Mouse (Mus musculus) right cerebral cortex, postnatal 14 days (tissue): ENCODE data around the gene Map2k7.
A peak's percentile ranks its signal among the peaks of the same experiment; 100 is the strongest.
"Not testable (repeated sequence)": the region's sequence is repeated elsewhere in the genome, so short reads cannot be mapped to it uniquely, and the experiment has no call there.

Source experiments
- DNase-seq: peaks from one replicate; pipeline ENCODE4 v3.0.0; 2022

Gene Map2k7

DNA sequence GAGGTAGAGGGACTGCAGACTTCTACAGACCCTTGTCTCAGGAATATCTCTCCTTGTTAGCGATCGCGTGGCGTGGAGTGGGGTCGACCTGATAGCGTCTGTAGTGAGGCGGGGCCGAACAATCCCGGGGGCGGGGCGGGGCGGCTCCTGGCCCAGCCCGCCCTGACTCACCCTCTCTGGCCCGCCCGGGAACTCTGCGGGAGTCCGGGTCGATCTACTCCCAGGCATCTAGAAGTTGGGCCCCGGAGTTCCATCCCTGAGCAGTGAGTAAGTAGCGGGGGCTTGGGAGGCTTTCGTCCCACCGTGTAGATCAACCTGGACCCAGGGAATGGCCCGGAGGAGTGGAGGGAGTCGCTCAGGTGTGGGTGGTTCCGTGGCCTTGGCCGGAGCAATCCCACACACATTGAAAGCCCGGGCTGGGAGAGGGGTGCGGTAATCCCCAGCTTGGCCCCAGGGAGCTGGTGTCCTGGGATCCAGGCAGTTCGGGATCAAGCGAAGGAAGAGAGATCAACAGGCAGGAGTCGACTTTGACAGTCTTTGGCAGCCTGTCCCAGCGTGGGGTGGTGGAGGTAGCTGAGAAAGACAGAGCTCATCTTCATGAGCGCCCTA lies 11.7 kb upstream of the Map2k7 start, which contains the start of gene Lrrc8e:
Gene Lrrc8e, plus strand, starts transcription at position 89 of the 609 bp plus-strand sequence.
- DNase-seq, result no peak

DNA sequence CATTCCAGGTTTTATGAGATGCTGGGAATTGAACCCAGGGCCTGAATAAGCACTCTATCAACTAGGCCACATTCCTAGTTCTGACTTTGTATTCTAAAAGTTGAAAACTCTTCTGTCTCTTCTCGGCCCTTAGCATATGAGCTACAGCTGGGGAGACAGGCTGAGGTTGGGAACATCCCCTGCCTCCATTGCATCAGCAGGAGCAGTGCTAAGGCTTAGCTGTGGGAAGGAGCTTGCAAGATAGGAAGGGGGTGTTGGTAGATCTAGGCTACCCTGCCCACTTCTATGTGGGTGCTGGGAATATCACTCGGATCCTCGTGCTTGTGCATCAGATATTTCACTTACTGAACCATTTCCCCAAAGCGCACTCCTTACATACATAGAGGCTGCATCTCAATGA lies 10.6 kb upstream of the Map2k7 start:
- no peak for DNase-seq

DNA sequence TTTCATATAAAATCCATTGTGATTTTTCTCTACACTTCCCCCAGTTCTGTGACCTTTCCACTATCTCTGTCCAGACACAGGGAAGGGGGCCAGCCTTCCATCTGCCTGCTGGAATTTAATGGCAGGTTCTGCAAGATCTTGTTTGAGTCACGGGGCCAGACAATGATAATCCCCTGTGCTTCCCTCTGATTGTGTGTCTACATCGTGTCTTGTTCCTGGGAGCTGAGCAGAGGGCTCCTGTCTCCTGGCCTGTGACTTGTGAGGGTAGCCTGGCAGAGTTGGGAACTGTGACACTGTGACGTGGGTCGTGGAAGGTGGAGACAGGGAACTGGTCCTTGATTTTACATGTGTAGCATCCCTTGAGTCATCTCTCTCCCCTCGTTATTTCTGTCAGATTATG lies 8.8 kb upstream of the Map2k7 start:
- no peak for DNase-seq

DNA sequence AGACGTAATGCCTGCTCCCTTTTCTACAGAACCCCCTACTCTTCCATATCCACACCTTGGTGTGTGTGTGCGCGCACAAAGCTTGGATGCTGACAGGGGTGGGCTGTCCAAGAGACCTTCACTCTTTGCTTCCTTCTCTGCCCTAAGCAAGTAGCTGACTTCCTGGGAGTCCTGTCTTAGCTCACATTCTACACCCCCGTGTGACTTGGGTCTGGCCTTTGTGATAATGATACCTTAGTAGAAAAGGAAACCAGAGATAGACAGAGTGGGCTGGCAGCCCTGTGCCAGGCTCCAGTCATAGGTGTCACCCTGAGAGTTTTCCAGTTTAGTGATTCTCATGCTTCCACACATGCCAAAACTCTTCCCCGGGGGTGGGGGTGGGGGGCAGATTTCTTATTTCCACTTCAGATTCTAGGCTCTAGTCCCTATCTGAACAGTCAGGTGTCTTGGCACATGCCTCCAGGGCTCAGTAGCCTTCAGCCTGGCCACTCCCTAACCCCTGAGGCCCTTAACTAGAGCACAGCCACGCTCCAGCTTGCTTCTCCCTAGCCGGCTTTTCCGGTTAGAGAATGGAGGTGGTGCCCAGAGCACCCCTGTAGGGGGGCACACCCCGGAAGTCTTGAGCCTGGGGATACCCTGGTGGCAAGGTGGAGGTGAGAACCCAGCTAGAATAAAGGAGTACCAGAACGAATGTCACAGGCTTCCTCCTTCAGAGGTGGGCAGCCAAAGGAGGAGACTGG lies 7.8 kb upstream of the Map2k7 start:
- no peak for DNase-seq

DNA sequence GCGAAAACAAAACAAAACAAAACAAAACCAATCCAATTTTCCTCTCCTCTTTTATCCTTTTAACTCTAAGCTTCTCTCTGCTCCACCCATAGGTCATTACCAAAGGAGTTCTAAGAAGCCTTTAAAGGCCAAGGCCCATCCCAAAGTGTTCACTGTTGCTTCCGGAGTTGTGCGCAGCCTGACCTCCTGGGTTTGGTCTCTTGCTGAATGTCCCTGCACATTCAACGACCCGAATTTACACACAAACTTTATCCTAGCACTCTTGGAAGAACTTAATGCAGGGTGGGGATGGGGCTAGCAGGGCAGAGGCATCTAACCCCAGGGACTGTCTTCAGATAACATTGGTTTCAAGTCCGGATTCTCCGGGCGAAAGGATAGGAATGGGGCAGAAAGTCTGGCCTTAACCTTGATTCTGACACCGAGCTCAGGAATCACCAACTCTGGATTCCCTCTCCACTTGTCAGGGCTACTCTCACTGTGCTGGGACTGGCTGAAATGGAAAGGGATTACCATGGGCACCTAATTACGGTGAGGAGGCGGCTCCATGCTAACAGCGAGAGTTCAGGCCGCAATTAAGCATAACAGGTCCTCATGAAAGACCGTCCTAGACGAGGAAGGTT lies 616 bp upstream of the Map2k7 start:
- no peak for DNase-seq

DNA sequence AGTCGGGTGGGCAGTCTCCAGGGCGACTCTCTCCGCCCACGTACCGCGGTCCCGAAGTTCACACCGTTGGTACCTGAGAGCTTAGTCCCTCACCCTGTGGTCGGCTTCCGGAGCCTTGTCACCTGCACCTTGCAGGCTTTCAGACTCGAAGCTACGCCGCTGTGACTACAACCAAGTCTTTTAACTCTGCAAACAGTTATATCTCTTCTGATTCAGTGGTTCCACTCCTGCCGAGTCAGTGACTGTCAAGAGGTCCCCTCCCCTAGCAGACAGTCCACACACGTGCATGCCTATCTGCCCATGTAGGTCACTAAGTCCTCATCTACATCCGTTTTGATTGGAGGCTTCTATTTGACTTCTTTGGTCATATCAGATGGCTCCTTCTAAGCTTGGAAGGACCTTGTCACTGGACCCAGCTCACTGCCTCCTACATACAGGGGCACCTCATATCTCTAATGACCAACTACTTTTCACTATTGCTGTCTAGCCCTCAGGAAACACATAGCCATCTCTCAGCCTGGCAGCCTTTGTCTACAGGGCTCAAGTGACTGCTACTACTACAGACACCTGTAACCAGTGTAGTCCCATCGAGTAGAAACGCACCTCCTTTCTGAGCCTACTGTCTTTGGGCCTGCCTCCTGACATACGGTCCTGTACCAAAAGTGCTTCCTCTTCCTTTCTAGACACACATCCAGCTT lies 802 bp downstream of the Map2k7 start:
- no peak for DNase-seq

DNA sequence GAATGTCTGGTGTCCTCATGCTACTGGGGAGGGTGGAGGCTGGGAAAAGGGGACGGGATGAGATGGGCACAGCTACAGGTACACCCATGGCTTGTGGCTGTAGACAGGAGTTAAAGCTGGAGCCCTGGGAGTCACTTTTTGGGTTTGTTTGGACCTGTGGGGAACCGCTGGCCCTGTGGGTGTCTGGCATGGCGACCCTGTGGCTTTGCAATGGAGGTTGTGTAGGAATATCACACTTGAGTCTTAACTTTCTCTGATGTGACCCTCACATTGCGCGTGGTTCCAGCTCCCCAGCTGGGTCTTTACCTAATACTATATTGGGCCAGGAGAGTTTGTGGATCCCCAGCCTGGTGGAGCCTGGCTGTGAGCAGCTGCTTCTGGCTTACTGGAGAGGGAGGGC lies 6.5 kb downstream of the Map2k7 start:
- no peak for DNase-seq

DNA sequence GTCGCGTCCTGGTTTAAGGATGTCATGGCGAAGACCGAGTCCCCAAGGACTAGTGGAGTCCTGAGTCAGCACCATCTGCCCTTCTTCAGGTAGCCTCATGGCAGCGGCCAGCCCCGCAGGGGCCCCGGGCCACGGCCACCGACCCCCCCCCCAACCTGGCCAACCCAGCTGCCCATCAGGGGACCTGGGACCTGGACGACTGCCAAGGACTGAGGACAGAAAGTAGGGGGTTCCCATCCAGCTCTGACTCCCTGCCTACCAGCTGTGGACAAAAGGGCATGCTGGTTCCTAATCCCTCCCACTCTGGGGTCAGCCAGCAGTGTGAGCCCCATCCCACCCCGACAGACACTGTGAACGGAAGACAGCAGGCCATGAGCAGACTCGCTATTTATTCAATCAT lies 7.2 kb downstream of the Map2k7 start:
- DNase-seq, result no peak

DNA sequence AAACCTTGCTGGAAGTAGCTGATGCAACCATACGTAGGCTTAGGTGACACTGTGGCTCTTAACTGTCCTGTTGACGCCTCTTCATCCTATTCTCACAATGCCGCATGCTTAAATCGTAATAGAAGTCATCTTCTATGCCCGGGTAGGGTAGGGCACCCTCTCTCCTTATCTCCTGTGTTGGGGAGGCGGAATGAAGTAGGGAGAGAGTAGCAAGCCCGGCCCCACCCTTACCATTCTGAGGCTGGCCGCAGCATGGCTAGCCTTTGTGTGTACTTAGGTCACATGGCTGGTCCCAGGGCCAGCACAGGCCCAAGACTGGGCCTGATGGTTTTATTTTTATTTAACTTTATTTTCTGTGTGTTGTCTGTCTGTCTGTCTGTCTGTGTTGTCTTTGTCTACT lies 8.7 kb downstream of the Map2k7 start:
- no peak for DNase-seq

DNA sequence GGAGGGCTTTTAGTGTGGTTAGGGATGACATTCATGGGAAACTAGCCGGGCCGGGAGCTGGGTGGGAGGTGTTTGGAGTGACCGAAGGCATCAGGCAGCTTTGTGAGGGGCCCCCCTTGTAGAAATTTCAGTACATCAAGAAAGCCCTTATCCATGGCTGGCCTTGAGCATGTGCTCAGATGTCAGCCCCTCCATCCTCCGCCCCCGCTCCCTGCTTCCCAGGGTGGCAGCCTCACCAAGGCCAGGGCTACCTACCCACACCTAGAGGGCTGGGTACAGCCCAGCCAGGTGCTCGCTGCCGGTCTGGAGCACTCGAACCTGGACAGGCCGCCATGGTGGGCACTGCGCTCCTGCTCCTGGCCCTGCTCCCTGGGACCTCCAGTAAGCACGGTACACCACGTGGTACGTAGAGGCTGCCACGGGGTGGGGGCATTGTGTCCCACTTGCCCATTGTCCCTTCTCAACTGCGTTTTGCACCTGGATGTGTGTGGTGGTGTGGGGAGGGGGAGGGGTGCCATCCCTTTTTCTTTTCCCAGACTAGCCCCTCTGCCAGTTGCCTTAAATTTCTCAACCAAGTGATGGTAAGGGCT lies 9.5 kb downstream of the Map2k7 start, which contains the start of gene Tgfbr3l:
Gene Tgfbr3l, plus strand, starts transcription at position 264 of the 590 bp plus-strand sequence.
- DNase-seq, result no peak

DNA sequence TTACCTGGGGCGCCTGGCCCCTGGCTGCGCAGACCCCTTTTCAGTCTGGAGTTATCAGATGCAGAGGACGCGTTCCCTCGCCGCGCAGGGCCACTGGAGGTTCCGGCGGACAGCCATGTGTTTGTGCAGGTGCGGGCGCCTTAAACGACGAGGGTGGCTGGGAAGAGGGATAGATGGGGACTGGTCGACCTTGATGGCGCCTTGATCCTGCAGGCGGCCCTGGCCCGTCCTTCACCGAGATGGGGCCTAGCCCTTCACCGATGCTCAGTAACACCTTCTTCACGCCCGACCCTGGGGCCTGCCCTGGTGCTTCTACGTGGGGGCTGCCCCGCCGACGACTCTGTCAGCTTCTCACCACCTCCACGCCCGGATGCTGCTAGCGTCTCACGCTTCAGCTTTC lies 10.7 kb downstream of the Map2k7 start:
- DNase-seq, result no peak

DNA sequence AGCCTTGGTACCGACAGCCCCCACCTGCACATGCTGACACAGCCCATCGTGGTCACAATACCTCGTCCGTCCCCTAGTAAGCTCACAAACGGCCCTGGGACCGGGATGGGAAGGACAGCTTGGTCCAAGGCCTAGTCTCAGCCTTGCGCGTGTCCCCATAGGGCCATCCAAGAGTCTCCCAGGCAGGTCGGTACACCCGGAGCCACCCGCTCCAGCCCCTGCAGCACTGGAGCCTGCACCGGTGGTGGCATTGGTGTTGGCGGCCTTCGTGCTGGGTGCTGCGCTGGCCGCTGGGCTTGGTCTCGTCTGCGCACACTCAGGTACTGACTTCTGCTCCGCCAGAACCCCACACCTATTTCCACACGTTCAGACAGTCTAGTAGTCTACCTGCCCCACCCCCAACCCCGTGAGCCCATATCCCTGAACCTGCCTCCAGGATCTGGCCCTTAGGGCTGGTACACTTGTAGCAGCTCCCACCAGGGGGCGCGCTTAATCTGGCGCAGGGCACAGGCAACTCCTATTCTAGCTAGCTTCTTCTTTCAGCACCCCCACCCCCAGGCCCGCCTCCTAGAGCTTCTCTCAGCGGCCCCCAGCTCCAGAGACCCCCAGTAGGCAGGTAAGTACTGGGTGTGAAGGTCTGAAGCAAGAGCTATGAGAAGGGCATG lies 11.9 kb downstream of the Map2k7 start:
- peak; percentile 93 for DNase-seq

DNA sequence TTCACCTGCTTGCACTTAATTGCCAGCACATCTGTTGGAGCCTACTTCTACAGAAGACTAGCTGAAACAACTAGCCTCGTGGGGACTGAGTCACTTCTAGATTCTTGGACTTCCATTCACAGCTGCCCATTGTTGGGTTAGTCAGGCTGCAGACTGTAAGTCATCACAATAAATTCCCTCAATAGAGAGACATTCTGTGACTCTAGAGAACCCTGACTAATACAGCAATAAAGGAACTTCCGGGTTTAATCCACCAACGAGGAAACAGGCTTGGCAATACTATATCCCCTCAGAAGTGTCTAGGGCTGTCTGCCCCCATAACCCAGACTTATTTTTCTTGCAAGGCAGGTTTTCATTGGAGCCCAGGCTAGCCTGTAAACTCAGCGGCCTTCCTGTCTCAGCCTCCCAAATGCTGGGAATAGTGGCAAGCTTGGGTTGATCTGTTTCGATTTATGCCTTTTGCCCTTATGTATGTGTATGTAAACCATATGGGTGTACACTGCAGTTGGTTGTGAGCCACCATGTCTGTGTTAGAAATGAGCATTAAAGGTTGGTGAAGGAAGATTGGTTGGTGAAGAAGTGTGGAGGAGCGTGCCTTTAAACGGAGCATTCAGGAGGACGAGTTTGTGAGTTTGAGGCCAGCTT lies 13.7 kb downstream of the Map2k7 start:
- no peak for DNase-seq

DNA sequence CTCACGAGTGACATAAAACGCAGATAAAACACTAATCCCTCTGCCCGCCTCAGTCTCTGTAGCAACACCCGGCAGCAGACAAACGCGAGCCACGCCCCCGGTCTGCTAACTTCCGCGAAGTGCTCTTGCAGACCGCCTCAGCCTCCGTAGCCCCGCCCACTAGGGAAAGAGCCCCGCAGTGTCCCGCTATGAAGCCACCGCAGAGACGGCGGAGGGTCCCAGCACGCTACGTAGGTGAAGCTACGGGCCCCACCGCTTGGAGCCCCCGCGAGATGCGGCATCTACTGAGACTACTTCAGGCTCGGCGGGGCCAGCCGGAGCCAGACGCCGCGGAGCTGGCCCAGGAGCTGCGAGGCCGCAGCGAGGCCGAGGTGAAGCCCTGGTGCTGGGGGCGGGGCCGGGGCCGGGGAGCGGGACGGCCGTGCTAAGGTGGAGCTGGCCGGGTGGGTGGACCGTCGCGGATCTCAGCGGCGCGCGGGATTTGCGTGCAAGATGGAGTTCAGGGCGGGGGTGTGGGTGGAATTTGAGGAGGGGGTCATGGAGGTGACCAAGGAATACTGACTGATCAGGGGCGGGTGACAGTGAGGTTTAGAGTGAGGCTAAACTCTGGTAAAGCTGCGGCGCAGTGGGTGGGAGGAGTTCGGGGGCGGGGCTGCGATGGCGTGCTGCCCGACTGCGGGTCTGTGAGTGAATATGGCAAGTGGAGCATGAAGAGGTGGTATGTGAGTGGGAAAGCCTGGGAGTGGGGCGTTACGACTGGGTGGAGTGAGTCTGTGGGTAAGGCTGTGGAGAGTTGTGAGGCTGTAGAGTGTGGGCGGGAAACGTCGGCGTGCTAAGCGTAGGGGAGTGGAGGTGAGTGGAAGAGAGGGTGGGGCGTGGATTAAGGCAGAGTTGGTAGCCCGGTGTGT lies 14.6 kb downstream of the Map2k7 start, which contains the start of gene Snapc2:
Gene Snapc2, plus strand, starts transcription at position 147 of the 908 bp plus-strand sequence.
- peak; percentile 96 for DNase-seq

DNA sequence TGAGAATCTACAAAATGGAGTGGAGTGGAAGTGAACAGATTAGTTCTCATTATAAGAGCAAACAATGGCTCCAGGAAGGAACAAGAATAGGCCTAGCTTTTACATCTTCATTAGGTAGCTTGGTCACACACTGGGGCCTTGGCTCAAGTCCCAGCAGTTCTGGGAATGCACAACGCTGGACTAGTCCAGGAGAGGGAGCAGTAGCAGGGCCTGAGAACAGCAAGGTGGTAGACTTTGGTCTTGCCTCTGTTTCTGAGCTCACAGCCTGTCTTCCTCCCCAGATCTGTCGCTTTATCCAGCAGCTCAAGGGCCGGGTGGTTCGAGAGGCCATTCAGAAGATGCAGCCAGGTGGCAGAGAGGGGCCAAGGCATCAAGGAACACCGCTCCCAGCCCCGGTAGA lies 15.5 kb downstream of the Map2k7 start:
- peak; percentile 70 for DNase-seq

DNA sequence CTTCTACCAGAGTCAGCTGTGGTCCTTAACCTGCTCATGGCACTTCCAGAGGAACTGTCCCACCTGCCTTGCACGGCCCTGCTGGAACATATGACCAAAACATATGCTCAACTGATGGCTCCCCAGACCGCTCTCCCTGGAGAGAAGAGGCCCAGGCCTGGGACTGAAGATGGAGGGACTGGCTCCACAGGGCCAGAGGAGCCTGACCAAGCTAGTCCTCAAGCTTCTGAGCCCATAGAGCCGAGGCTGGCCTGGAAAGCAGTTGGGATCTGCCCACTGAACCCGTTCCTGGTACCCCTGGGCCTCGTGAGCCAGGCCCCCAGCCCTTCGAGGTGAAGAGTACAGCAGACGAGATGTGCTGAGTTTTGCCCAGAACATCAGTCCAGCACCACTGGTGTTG lies 16.9 kb downstream of the Map2k7 start:
- not testable (repeated sequence) for DNase-seq

DNA sequence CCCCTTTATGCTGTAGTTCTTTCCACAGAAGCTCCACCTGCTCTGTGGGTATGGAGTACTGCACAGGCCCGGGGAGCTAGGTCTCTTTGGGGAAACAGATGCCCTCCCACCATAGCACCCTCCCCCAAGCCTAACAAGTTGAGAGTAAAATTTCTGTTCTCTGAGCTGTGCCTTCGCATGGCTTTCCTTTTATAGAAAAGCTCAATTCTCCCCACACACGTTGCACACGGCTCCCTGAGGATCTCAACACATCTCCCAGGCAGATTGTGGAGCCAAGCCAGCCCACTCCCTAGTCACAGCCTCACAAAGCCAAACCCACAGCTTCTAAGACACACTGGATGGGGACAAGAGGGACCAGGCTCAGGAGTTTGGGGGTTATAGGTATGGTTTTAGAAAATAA lies 18.4 kb downstream of the Map2k7 start:
- peak; percentile 84 for DNase-seq

DNA sequence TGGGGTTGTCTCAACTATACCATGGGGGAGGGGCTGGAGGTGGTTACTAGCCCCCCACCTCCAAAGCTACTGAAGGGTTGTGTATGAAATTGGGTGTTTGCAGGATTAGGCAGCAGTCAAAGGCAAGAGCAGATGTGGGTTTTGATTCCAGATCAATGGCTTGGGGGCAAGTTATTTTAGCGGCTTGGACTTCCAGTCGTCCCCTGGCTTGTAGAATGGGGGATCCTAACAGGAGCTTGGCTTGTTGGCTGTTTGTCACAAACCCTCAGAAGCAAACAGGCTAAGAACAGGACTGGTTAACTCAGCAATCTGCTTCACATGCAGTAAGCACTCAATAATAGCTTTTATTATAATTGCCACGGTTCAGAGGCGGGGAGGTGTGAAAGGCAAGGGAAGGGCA lies 18.8 kb downstream of the Map2k7 start:
- DNase-seq, result no peak

DNA sequence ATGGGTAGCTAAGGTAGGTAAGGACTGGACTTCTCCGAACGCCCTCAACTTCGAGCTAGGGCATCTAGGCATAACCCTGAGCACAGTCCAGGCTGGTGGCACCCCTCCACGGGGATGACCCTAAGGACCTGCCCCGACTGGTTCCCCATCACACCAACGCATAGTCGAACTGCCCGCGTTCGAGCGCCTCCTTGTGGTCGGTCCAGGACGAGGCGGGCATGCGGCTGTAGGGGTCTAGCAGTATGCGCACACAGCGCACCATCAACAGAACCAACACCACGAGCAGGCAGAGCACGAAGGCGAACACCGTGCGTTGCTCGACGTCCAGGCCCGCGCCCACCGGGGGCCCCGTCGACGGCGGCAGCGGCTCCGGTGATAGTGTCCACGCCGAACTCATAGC lies 19.7 kb downstream of the Map2k7 start:
- peak; percentile 86 for DNase-seq

DNA sequence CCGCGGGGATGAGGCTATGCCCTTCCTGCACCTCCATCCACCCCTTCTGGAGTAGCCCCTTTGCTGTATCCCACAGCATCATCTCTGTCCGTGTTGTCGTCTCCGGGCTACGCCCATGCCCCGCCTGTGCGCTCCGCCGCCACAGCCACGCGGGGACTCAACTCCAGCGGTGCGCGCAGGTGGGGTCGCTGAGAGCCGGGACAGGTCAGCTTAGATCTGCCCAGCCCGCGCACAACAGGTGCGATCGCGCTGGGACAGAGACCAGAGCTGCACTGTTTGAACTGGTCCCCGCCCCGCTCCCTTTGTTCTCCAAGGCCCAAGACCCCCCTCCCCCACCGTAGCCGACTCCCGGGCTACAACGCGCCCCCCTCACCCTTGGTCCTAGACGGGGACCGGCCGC lies 20.1 kb downstream of the Map2k7 start:
- no peak for DNase-seq
